Mouse (Mus musculus): ENCODE results near the gene Cbx7. TPM values are rescaled to one million over a fixed set of nuclear protein-coding genes. Genes with fewer than 3 reads are reported as not detected.

The Cbx7 gene
- 0.75 and 1.3 TPM in 2 replicates for polyA plus RNA-seq (2014; fragmentation: Nextera tagmentation; extraction: Ambion mirVana)

- DNase-seq (ENCODE audit: low spot score) (no peak), ATAC-seq (replicated peaks; ENCODE audit: insufficient number of reproducible peaks, low FRiP score, low TSS enrichment, low read depth) (no peak)
- H3K4me3 ChIP-seq (ENCODE audit: low read depth, low read length): no peak within 1 kb of the TSS
- no peak within 1 kb of the TSS for H3K27ac ChIP-seq (replicated peaks; ENCODE audit: low read depth, low read length)
- no peaks in the 10 kb centered on the region for H3K36me3 ChIP-seq (replicated peaks; ENCODE audit: control insufficient read depth, insufficient read depth, low read depth, low read length)
- WGBS: 94% methylated on average over 11 of the region's 11 CpGs
- H3K9ac ChIP-seq (replicated peaks; ENCODE audit: low read length): no peak within 1 kb of the TSS
- no peak within 1 kb of the TSS for H3K4me2 ChIP-seq (ENCODE audit: low read depth, low read length)
- no peaks in the 10 kb centered on the region for H3K27me3 ChIP-seq (ENCODE audit: control insufficient read depth, insufficient read depth, low read length)
- H3K9me3 ChIP-seq (replicated peaks; ENCODE audit: control insufficient read depth, low read length): no peaks in the 10 kb centered on the region
- H3K4me1 ChIP-seq (ENCODE audit: control insufficient read depth, insufficient read depth, low read length): no peaks in the 10 kb centered on the region
These were observed at the start of gene Cbx7 for GRCm38 (mm10) chr15:79970940-79971339. TSS of gene Cbx7 (minus strand) at chr15:79971119.

DNA sequence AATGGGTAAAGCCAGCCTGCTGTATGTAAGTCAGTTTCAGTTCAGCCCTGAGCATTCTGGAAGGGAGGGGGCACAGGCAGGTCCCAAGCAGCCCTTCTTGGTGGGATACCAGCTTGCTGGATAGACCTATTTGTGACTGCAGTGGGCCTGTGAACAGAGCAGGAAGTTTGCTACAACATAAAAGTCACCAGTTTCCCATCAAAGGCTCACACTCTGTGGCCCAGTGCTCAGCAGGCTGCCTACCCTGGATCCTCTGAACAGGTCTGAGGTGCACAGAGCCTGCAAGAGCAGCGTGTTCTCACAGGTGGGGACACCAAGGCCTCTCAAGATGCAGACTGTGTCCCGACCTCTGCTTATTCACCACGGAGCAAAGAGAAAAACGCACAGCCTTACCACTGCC, 49.6 kb upstream of the Cbx7 start:
- Histone ChIP-seq H3K27ac (replicated peaks; ENCODE audit: low read depth, low read length) (no peak overlapping the region), H3K36me3 (replicated peaks; ENCODE audit: control insufficient read depth, insufficient read depth, low read depth, low read length) (no peaks in the 10 kb centered on the region), H3K9ac (replicated peaks; ENCODE audit: low read length) (no peak overlapping the region), H3K9me3 (replicated peaks; ENCODE audit: control insufficient read depth, low read length) (no peaks in the 10 kb centered on the region), H3K4me2 (ENCODE audit: low read depth, low read length) (no peak overlapping the region), H3K27me3 (ENCODE audit: control insufficient read depth, insufficient read depth, low read length) (peaks cover 12% of the 10 kb centered on the region), H3K4me3 (ENCODE audit: low read depth, low read length) (no peak overlapping the region), H3K4me1 (ENCODE audit: control insufficient read depth, insufficient read depth, low read length) (no peaks in the 10 kb centered on the region)
- 69% methylated on average over 4 of the region's 4 CpGs for WGBS
- DNase-seq (ENCODE audit: low spot score) (no peak), ATAC-seq (replicated peaks; ENCODE audit: insufficient number of reproducible peaks, low FRiP score, low TSS enrichment, low read depth) (no peak)

GRCm38 (mm10) chr15:80019625-80020024, 48.7 kb upstream of the Cbx7 start:
- Histone ChIP-seq H3K36me3 (replicated peaks; ENCODE audit: control insufficient read depth, insufficient read depth, low read depth, low read length) (no peaks in the 10 kb centered on the region), H3K9ac (replicated peaks; ENCODE audit: low read length) (no peak overlapping the region), H3K4me1 (ENCODE audit: control insufficient read depth, insufficient read depth, low read length) (no peaks in the 10 kb centered on the region), H3K4me3 (ENCODE audit: low read depth, low read length) (no peak overlapping the region), H3K27me3 (ENCODE audit: control insufficient read depth, insufficient read depth, low read length) (peaks cover 21% of the 10 kb centered on the region), H3K27ac (replicated peaks; ENCODE audit: low read depth, low read length) (no peak overlapping the region), H3K4me2 (ENCODE audit: low read depth, low read length) (no peak overlapping the region), H3K9me3 (replicated peaks; ENCODE audit: control insufficient read depth, low read length) (no peaks in the 10 kb centered on the region)
- ATAC-seq (replicated peaks; ENCODE audit: insufficient number of reproducible peaks, low FRiP score, low TSS enrichment, low read depth) (no peak), DNase-seq (ENCODE audit: low spot score) (no peak)
- 44% methylated on average over 4 of the region's 4 CpGs for WGBS

DNA sequence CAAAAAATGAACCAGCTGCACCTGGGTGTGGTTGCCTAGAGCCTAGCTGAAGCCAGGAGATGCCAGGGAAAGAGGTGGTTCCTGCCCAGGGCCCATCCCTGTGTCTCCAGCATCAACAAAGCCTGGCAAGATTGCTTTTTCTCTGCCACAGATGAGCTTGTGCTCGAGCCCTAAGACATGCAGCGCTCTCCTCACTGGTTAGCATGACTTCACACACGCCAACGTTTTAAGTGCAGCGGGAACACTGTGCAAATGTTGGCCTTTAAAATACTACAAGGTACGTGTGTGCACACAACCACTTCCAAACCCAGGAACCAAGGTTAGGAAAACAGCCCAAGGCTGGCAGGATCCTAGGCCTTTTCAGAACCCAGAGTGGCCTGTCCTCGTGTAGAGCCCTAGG, 48.3 kb upstream of the Cbx7 start:
- WGBS: 65% methylated on average over 7 of the region's 7 CpGs
- H3K27me3 ChIP-seq (ENCODE audit: control insufficient read depth, insufficient read depth, low read length): peaks cover 25% of the 10 kb centered on the region
- H3K4me1 ChIP-seq (ENCODE audit: control insufficient read depth, insufficient read depth, low read length): peaks cover 2% of the 10 kb centered on the region; the same call in 1 of the 2 replicates
- H3K4me3 ChIP-seq (ENCODE audit: low read depth, low read length): no peak overlapping the region
- H3K4me2 ChIP-seq (ENCODE audit: low read depth, low read length): no peak overlapping the region
- no peak overlapping the region for H3K9ac ChIP-seq (replicated peaks; ENCODE audit: low read length)
- H3K27ac ChIP-seq (replicated peaks; ENCODE audit: low read depth, low read length): no peak overlapping the region
- no peaks in the 10 kb centered on the region for H3K9me3 ChIP-seq (replicated peaks; ENCODE audit: control insufficient read depth, low read length)
- H3K36me3 ChIP-seq (replicated peaks; ENCODE audit: control insufficient read depth, insufficient read depth, low read depth, low read length): no peaks in the 10 kb centered on the region
- DNase-seq (ENCODE audit: low spot score) (no peak), ATAC-seq (replicated peaks; ENCODE audit: insufficient number of reproducible peaks, low FRiP score, low TSS enrichment, low read depth) (no peak)

DNA sequence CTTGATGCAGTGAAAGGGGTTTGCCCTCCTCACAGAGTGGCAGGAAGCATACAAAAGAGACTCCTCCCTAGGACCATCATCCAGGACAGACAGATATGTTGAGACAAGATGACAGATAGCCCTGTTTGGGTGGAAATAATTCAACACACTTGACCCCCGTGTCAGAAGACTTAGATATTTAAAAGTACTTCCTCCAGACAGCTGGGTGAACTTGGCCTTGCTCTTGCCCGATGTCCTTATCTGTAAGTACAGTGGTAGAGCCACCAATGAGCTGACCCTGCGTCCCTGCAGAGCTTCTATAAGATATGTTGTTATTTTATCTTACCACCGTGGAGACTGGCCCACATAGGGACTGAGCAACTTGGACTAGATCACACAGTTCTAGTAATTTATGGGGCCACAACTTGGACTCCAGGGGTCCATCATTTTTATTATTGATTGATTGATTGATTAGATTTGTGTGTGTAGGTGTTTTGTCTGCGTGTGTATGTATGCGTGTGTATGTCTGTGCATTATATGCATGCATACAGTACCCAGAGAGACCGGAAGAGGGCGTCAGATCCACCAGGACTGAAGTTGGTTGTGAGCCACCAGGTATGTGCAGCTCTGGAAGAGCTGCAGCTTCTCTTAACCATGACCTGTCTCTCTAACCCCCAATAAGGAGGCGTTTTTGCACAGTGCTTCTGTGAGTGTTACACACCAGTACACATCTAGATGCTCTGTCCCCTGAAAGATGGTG, 45.8 kb upstream of the Cbx7 start:
- no peak for ATAC-seq (replicated peaks; ENCODE audit: insufficient number of reproducible peaks, low FRiP score, low TSS enrichment, low read depth)
- H3K4me2 ChIP-seq (ENCODE audit: low read depth, low read length): no peak overlapping the region
- no peak overlapping the region for H3K27ac ChIP-seq (replicated peaks; ENCODE audit: low read depth, low read length)
- WGBS: 88% methylated on average over 9 of the region's 9 CpGs
- no peak overlapping the region for H3K9ac ChIP-seq (replicated peaks; ENCODE audit: low read length)
- no peak overlapping the region for H3K4me3 ChIP-seq (ENCODE audit: low read depth, low read length)
- H3K9me3 ChIP-seq (replicated peaks; ENCODE audit: control insufficient read depth, low read length): no peaks in the 10 kb centered on the region
- H3K27me3 ChIP-seq (ENCODE audit: control insufficient read depth, insufficient read depth, low read length): peaks cover 50% of the 10 kb centered on the region
- no peaks in the 10 kb centered on the region for H3K36me3 ChIP-seq (replicated peaks; ENCODE audit: control insufficient read depth, insufficient read depth, low read depth, low read length)
- no peak for DNase-seq (ENCODE audit: low spot score)
- H3K4me1 ChIP-seq (ENCODE audit: control insufficient read depth, insufficient read depth, low read length): peaks cover 9% of the 10 kb centered on the region; the same call in 1 of the 2 replicates

DNA sequence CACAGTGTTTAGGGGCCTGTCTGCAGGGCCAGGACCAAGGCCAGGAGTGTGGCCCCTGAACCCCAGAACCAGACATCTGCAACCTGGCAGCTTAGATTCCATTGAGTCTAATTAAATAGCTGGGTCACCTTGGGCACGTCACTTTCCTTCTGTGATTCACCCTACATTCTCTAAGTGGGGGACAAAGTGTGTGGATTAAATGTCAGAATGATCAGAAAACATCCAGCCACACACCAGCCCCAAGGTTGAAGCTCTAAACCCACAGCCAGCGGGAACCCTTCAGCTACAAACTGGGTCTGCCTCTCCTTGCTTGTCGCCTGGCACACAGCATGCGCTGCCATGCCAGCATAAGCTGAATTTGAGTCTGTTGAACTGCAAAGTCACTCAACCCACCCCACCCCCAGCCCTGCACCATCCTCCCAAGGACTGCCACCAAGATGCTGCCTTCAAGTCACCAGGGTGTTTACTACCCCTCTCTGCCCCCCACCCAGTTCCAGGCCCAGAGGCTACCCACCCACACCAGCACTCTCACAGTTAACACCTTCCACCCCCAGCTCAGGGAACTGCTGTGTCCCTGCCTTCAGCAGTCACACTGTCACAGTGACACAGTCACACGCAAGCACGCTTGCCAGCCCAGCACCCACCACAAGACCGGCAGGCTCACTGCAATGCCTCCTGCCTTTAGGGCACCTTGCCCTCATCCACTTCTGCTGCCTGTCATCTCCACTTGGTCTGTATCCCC, 44.5 kb upstream of the Cbx7 start:
- Histone ChIP-seq H3K4me3 (ENCODE audit: low read depth, low read length) (no peak overlapping the region), H3K4me1 (ENCODE audit: control insufficient read depth, insufficient read depth, low read length) (peaks cover 9% of the 10 kb centered on the region; the same call in 1 of the 2 replicates), H3K36me3 (replicated peaks; ENCODE audit: control insufficient read depth, insufficient read depth, low read depth, low read length) (no peaks in the 10 kb centered on the region), H3K9ac (replicated peaks; ENCODE audit: low read length) (no peak overlapping the region), H3K4me2 (ENCODE audit: low read depth, low read length) (no peak overlapping the region), H3K9me3 (replicated peaks; ENCODE audit: control insufficient read depth, low read length) (no peaks in the 10 kb centered on the region), H3K27me3 (ENCODE audit: control insufficient read depth, insufficient read depth, low read length) (peaks cover 61% of the 10 kb centered on the region), H3K27ac (replicated peaks; ENCODE audit: low read depth, low read length) (no peak overlapping the region)
- DNase-seq (ENCODE audit: low spot score) (no peak), ATAC-seq (replicated peaks; ENCODE audit: insufficient number of reproducible peaks, low FRiP score, low TSS enrichment, low read depth) (no peak)
- 61% methylated on average over 7 of the region's 7 CpGs for WGBS

- ATAC-seq (replicated peaks; ENCODE audit: insufficient number of reproducible peaks, low FRiP score, low TSS enrichment, low read depth) (no peak), DNase-seq (ENCODE audit: low spot score) (peak; percentile 42)
- Histone ChIP-seq H3K4me1 (ENCODE audit: control insufficient read depth, insufficient read depth, low read length) (peaks cover 9% of the 10 kb centered on the region; the same call in 1 of the 2 replicates), H3K9ac (replicated peaks; ENCODE audit: low read length) (peak within 1 kb of the TSS; percentile 39), H3K27ac (replicated peaks; ENCODE audit: low read depth, low read length) (no peak within 1 kb of the TSS), H3K4me3 (ENCODE audit: low read depth, low read length) (peak within 1 kb of the TSS; percentile 58), H3K4me2 (ENCODE audit: low read depth, low read length) (peak within 1 kb of the TSS; percentile 84), H3K36me3 (replicated peaks; ENCODE audit: control insufficient read depth, insufficient read depth, low read depth, low read length) (no peaks in the 10 kb centered on the region), H3K9me3 (replicated peaks; ENCODE audit: control insufficient read depth, low read length) (no peaks in the 10 kb centered on the region), H3K27me3 (ENCODE audit: control insufficient read depth, insufficient read depth, low read length) (peaks cover 62% of the 10 kb centered on the region)
- 1% methylated on average over 57 of the region's 60 CpGs for WGBS
These were observed 43.6 kb upstream of the Cbx7 start, which contains the start of gene Pdgfb for GRCm38 (mm10) chr15:80014321-80015210. TSS of gene Pdgfb (minus strand) at chr15:80014977.
